Mouse (Mus musculus): Measurements from ENCODE around the gene Smc5. TPM values are rescaled to one million over a fixed set of nuclear protein-coding genes. Genes with fewer than 3 reads are reported as not detected.

Gene Smc5
- total RNA-seq (2021) = 10 to 100 TPM; 20.6 to 23.9 TPM
- long read RNA-seq, experiment 1, full-length matches to known transcripts = 9 of 23 reads
- long read RNA-seq, experiment 1, partial matches to known transcripts = 3 of 23 reads
- long read RNA-seq, experiment 1, other reads (novel, unspliced or antisense) = 11 of 23 reads
- long read RNA-seq, experiment 2, full-length matches to known transcripts = 7 of 17 reads
- long read RNA-seq, experiment 2, partial matches to known transcripts = 1 of 17 reads
- long read RNA-seq, experiment 2, other reads (novel, unspliced or antisense) = 9 of 17 reads

GRCm38 (mm10) chr19:23273355-23274053, at the start of gene Smc5:
TSS of gene Smc5 (minus strand) at chr19:23273897.
- intact Hi-C loops (cut with DNase I) = loop anchor here (10.0 kb wide), 1 partner anchor 251 kb away; no protein-coding TSS in a partner anchor
- DNase-seq = peak; percentile 95 to 96

- intact Hi-C loops (cut with DNase I) = no loop called here
- no peak for DNase-seq
Measured at GRCm38 (mm10) chr19:23323107-23323506, 49.4 kb upstream of the Smc5 start.

GRCm38 (mm10) chr19:23317989-23318358, 44.3 kb upstream of the Smc5 start:
- intact Hi-C loops (cut with DNase I) = no loop called here
- no peak for DNase-seq

GRCm38 (mm10) chr19:23317295-23317988, 43.7 kb upstream of the Smc5 start:
- intact Hi-C loops (cut with DNase I) = no loop called here
- DNase-seq = no peak

GRCm38 (mm10) chr19:23316851-23317250, 43.2 kb upstream of the Smc5 start:
- intact Hi-C loops (cut with DNase I) = no loop called here
- DNase-seq = no peak

GRCm38 (mm10) chr19:23309979-23310378, 36.3 kb upstream of the Smc5 start:
- intact Hi-C loops (cut with DNase I) = no loop called here
- DNase-seq = no peak

GRCm38 (mm10) chr19:23306671-23307070, 33.0 kb upstream of the Smc5 start:
- DNase-seq = no peak
- intact Hi-C loops (cut with DNase I) = no loop called here

- intact Hi-C loops (cut with DNase I) = no loop called here
- DNase-seq = no peak
Measured at GRCm38 (mm10) chr19:23299987-23300386, 26.3 kb upstream of the Smc5 start.

- DNase-seq = no peak
- intact Hi-C loops (cut with DNase I) = no loop called here
Measured at GRCm38 (mm10) chr19:23298917-23299316, 25.2 kb upstream of the Smc5 start.

GRCm38 (mm10) chr19:23297191-23297590, 23.5 kb upstream of the Smc5 start:
- intact Hi-C loops (cut with DNase I) = no loop called here
- DNase-seq = no peak

- intact Hi-C loops (cut with DNase I) = no loop called here
- DNase-seq = no peak
Measured at GRCm38 (mm10) chr19:23289251-23289650, 15.6 kb upstream of the Smc5 start.

GRCm38 (mm10) chr19:23281911-23282660, 8.4 kb upstream of the Smc5 start:
- intact Hi-C loops (cut with DNase I) = no loop called here
- no peak for DNase-seq

- intact Hi-C loops (cut with DNase I) = loop anchor here (10.0 kb wide), 1 partner anchor 251 kb away; no protein-coding TSS in a partner anchor
- no peak for DNase-seq
Measured at GRCm38 (mm10) chr19:23274054-23274724, 492 bp upstream of the Smc5 start.

GRCm38 (mm10) chr19:23256771-23257170, 16.9 kb downstream of the Smc5 start:
- no peak for DNase-seq
- intact Hi-C loops (cut with DNase I) = no loop called here

GRCm38 (mm10) chr19:23246473-23246872, 27.2 kb downstream of the Smc5 start:
- intact Hi-C loops (cut with DNase I) = no loop called here

GRCm38 (mm10) chr19:23225065-23225464, 48.6 kb downstream of the Smc5 start:
- intact Hi-C loops (cut with DNase I) = loop anchor here (1.0 to 5.0 kb wide), 4 partner anchors 78 to 310 kb away; no protein-coding TSS in a partner anchor

More at GRCm38 (mm10) chr19:23246473-23246872, 27.2 kb downstream of the Smc5 start:
- no peak for DNase-seq

GRCm38 (mm10) chr19:23214326-23214725, 59.4 kb downstream of the Smc5 start:
- intact Hi-C loops (cut with DNase I) = loop anchor here (5.0 kb wide), 1 partner anchor 207 kb away; no protein-coding TSS in a partner anchor

More at GRCm38 (mm10) chr19:23225065-23225464, 48.6 kb downstream of the Smc5 start:
- peak in 1 of 2 experiments; percentile 50 for DNase-seq

GRCm38 (mm10) chr19:23211325-23211724, 62.4 kb downstream of the Smc5 start:
- intact Hi-C loops (cut with DNase I) = loop anchor here (5.0 kb wide), 1 partner anchor 204 kb away; no protein-coding TSS in a partner anchor
- DNase-seq = no peak

More at GRCm38 (mm10) chr19:23214326-23214725, 59.4 kb downstream of the Smc5 start:
- DNase-seq = no peak

- intact Hi-C loops (cut with DNase I) = no loop called here
- DNase-seq = no peak
Measured at GRCm38 (mm10) chr19:23203505-23204053, 70.1 kb downstream of the Smc5 start.

Data from heart, postnatal 14 days (tissue).